ENCODE assay signal across 8 mouse cellular contexts in genomic region chr9:56552766-56553165, GRCm38 (mm10).
DNase-seq lines count a peak whose midpoint lies in the region; ATAC-seq lines count a peak whose summit lies in the region.

No protein-coding gene starts in this region.

- 17% methylated on average over 1 of the region's 1 CpGs for WGBS in hindbrain, embryonic 10.5 days

- no peaks in the 10 kb centered on the region for H3K36me3 ChIP-seq in hindbrain, embryonic 10.5 days

- peaks cover 31% of the 10 kb centered on the region for H3K27me3 ChIP-seq in hindbrain, embryonic 10.5 days (ENCODE audit: insufficient read depth, poor library complexity, severe bottlenecking)

- DNase-seq in ES-CJ7 (ENCODE audit: low read depth, low spot score) = peak; percentile 73
- peak; percentile 68 to 81 for DNase-seq in cerebellum, adult 18-20 months
- peak; percentile 77 for DNase-seq in hindbrain, embryonic 10.5 days (ENCODE audit: low spot score)
- DNase-seq in layer of hippocampus, postnatal 10 days (ENCODE audit: low spot score in 2 of 2) = peak; percentile 76 to 85
- peak; percentile 90 for DNase-seq in lung, postnatal 10 days
- DNase-seq in ovary, postnatal 14 days (ENCODE audit: low spot score) = peak; percentile 74
- DNase-seq in thymus, postnatal 14 days = peak; percentile 82

- peaks cover 57% of the 10 kb centered on the region for H3K4me1 ChIP-seq in hindbrain, embryonic 10.5 days (replicated peaks)

- no peak overlapping the region for H3K4me3 ChIP-seq in hindbrain, embryonic 10.5 days

- peak; percentile 79; the same call in 1 of the 2 replicates for ATAC-seq in frontal cortex, adult (ENCODE audit: low TSS enrichment)

- H3K9me3 ChIP-seq in hindbrain, embryonic 10.5 days = no peaks in the 10 kb centered on the region

- H3K27ac ChIP-seq in hindbrain, embryonic 10.5 days = no peak overlapping the region
